Mouse (Mus musculus): ENCODE data around the gene Usp2. TPM values are rescaled to one million over a fixed set of nuclear protein-coding genes. Genes with fewer than 3 reads are reported as not detected.

Gene Usp2
- total and polyA plus RNA-seq, 3 experiments = 2.1 to 2.3 (median 2.2) TPM

DNA sequence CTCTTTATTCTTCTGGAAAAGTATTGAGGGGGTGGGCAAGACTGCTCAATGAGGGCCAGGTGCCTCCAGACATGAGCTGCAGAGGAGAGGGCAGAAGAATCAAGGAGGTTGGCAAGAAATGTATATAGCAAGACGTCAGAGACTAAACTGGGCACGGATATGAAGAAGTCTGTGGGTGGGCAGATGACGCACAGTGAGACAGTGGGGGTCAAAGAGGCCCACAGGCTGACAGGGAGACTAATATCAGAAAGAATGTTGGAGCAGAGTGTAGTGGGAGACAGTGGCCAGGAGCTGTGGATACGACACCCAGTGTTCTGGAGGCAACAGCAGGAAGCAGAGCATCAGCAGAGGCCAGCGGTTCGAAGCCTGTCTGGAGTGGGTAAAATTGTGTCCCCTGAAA, 8.2 kb upstream of the Usp2 start:
- Histone ChIP-seq H3K4me3 (replicated peaks in 1 of 3; ENCODE audit: low read depth in 2 of 3, low read length in 2 of 3, poor library complexity in 1 of 3) (no peak overlapping the region), H3K4me2 (ENCODE audit: insufficient read depth, low read depth, poor library complexity, severe bottlenecking) (no peak overlapping the region), H3K36me3 (replicated peaks in 1 of 2; ENCODE audit: control insufficient read depth in 1 of 2, insufficient read depth in 1 of 2, low read length in 1 of 2) (no peaks in the 10 kb centered on the region), H3K4me1 (ENCODE audit: control insufficient read depth in 1 of 2, insufficient read depth in 2 of 2) (no peaks in the 10 kb centered on the region), H3K79me2 (replicated peaks; ENCODE audit: control insufficient read depth, extremely low read depth, insufficient read depth, poor library complexity, severe bottlenecking) (no peaks in the 10 kb centered on the region), H3K9ac (ENCODE audit: insufficient read depth, low read depth) (no peak overlapping the region), H3K27ac (ENCODE audit: insufficient read depth, low read depth) (no peak overlapping the region), H3K27me3 (replicated peaks) (peaks cover 79% of the 10 kb centered on the region), H3K9me3 (replicated peaks; ENCODE audit: low read length) (peaks cover 6% of the 10 kb centered on the region)
- in situ Hi-C loops (cut with MboI; ENCODE audit: low pct_ligation_motif_present, low pct_unique_long_range_greater_than_20kb, low sequenced_read_pairs) = no loop called here
- dilution Hi-C loops (cut with MboI; ENCODE audit: extremely low pct_ligation_motif_present, extremely low pct_unique_long_range_greater_than_20kb, low sequenced_read_pairs) = no loop called here
- no peak for DNase-seq (ENCODE audit: extremely low read depth)
- TF ChIP-seq RAD21 (IDR thresholded peaks at IDR 0.05; ENCODE audit: low read depth, low read length) = no peak
- no peak for TF ChIP-seq JUND (conservative IDR thresholded peaks at IDR 0.05; ENCODE audit: low read depth, low read length)
- TF ChIP-seq SMC3 (IDR thresholded peaks at IDR 0.05; ENCODE audit: low read depth, low read length) = no peak
- no peak for TF ChIP-seq EP300 (IDR thresholded peaks at IDR 0.05; ENCODE audit: low read length)
- no peak for TF ChIP-seq UBTF (IDR thresholded peaks at IDR 0.05; ENCODE audit: low read depth, low read length)
- TF ChIP-seq PAX5 (IDR thresholded peaks at IDR 0.05; ENCODE audit: low read length) = no peak
- TF ChIP-seq POLR2AphosphoS2 (IDR thresholded peaks at IDR 0.05; ENCODE audit: low read depth, low read length) = no peak
- no peak for TF ChIP-seq ZNF384 (IDR thresholded peaks at IDR 0.05; ENCODE audit: low read depth, low read length)
- no peak for TF ChIP-seq CHD1 (IDR thresholded peaks at IDR 0.05; ENCODE audit: low read depth, low read length)
- TF ChIP-seq HCFC1 (IDR thresholded peaks at IDR 0.05; ENCODE audit: low read depth, low read length) = no peak
- TF ChIP-seq USF1 (IDR thresholded peaks at IDR 0.05; ENCODE audit: low read depth, low read length) = no peak
- TF ChIP-seq MYC (IDR thresholded peaks at IDR 0.05; ENCODE audit: low read depth, low read length) = no peak
- no peak for TF ChIP-seq ETS1 (conservative IDR thresholded peaks at IDR 0.05; ENCODE audit: low read depth, low read length)
- no peak for TF ChIP-seq MXI1 (IDR thresholded peaks at IDR 0.05; ENCODE audit: low read depth, low read length)
- no peak for TF ChIP-seq USF2 (conservative IDR thresholded peaks at IDR 0.05; ENCODE audit: low read depth, low read length)
- no peak for TF ChIP-seq MAX (IDR thresholded peaks at IDR 0.05; ENCODE audit: low read length)
- no peak for TF ChIP-seq JUN (IDR thresholded peaks at IDR 0.05; ENCODE audit: insufficient read depth, low read depth, low read length)
- TF ChIP-seq E2F4 (IDR thresholded peaks at IDR 0.05; ENCODE audit: insufficient replicate concordance, low read depth, low read length) = no peak
- TF ChIP-seq ZMIZ1 (IDR thresholded peaks at IDR 0.05; ENCODE audit: low read depth, low read length) = no peak
- no peak for TF ChIP-seq IRF4 (IDR thresholded peaks at IDR 0.05; ENCODE audit: low read depth, low read length)

DNA sequence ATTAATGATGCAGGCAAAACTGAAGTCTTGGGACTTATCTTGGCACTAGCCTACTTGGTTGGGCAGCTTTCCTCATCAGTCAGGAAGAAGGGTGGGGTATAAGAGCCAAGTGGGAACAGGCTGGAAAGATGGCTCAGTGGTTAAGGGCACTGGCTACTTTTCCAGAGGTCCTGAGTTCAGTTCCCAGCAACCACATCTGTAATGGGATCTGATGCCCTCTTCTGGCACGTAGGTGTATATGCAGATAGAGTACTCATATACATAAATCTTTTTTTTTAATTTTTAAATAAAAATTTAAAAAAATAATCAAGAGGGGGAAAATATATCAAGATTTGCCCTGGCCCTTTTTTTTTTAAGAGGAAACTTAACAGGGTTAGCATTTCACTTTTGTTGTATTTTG, 1.6 kb upstream of the Usp2 start:
- Histone ChIP-seq H3K9me3 (replicated peaks; ENCODE audit: low read length) (no peaks in the 10 kb centered on the region), H3K4me1 (ENCODE audit: control insufficient read depth in 1 of 2, insufficient read depth in 2 of 2) (peaks cover 6 to 9% of the 10 kb centered on the region in 2 experiments), H3K27ac (ENCODE audit: insufficient read depth, low read depth) (no peak overlapping the region), H3K27me3 (replicated peaks) (peaks cover 71% of the 10 kb centered on the region), H3K79me2 (replicated peaks; ENCODE audit: control insufficient read depth, extremely low read depth, insufficient read depth, poor library complexity, severe bottlenecking) (no peaks in the 10 kb centered on the region), H3K4me2 (ENCODE audit: insufficient read depth, low read depth, poor library complexity, severe bottlenecking) (no peak overlapping the region), H3K4me3 (replicated peaks in 1 of 3; ENCODE audit: low read depth in 2 of 3, low read length in 2 of 3, poor library complexity in 1 of 3) (no peak overlapping the region), H3K36me3 (replicated peaks in 1 of 2; ENCODE audit: control insufficient read depth in 1 of 2, insufficient read depth in 1 of 2, low read length in 1 of 2) (no peaks in the 10 kb centered on the region), H3K9ac (ENCODE audit: insufficient read depth, low read depth) (no peak overlapping the region)
- no peak for DNase-seq (ENCODE audit: extremely low read depth)
- dilution Hi-C loops (cut with MboI; ENCODE audit: extremely low pct_ligation_motif_present, extremely low pct_unique_long_range_greater_than_20kb, low sequenced_read_pairs) = no loop called here
- TF ChIP-seq ETS1 (conservative IDR thresholded peaks at IDR 0.05; ENCODE audit: low read depth, low read length) = no peak
- TF ChIP-seq CTCF (conservative IDR thresholded peaks at IDR 0.05 in 1 of 2, IDR thresholded peaks at IDR 0.05 in 1 of 2; ENCODE audit: low read depth in 2 of 2, low read length in 2 of 2) = peak in 1 of 2 experiments; percentile 18; a peak in 1 of 4 replicates
- in situ Hi-C loops (cut with MboI; ENCODE audit: low pct_ligation_motif_present, low pct_unique_long_range_greater_than_20kb, low sequenced_read_pairs) = no loop called here

All from CH12.LX (cell line).